Mouse (Mus musculus) cortical plate, adult 2 months (tissue): ENCODE data around the gene Rora.

ENCODE experiments used
- CTCF ChIP-seq: fragments of 200-500 bp; IDR thresholded peaks from 2 replicates; pipeline ENCODE4 v1.5.1; 2011; ENCODE audit warnings: mild to moderate bottlenecking, control low read depth, low read length; ENCODE audit not compliant: insufficient read depth; ENCODE audit errors: extremely low read depth
- POLR2A ChIP-seq: fragments of 200-500 bp; IDR thresholded peaks from 2 replicates; pipeline ENCODE4 v1.6.1; 2011; ENCODE audit warnings: mild to moderate bottlenecking, low read length, control low read depth; ENCODE audit not compliant: insufficient read depth; ENCODE audit errors: extremely low read depth

- no peak for TF ChIP-seq CTCF
- TF ChIP-seq POLR2A = no peak
Observed at GRCm38 (mm10) chr9:68760876-68761275, 107.3 kb downstream of the Rora start.
